Mouse (Mus musculus): Measurements from ENCODE around the gene Gm10097.

The Gm10097 gene

DNA sequence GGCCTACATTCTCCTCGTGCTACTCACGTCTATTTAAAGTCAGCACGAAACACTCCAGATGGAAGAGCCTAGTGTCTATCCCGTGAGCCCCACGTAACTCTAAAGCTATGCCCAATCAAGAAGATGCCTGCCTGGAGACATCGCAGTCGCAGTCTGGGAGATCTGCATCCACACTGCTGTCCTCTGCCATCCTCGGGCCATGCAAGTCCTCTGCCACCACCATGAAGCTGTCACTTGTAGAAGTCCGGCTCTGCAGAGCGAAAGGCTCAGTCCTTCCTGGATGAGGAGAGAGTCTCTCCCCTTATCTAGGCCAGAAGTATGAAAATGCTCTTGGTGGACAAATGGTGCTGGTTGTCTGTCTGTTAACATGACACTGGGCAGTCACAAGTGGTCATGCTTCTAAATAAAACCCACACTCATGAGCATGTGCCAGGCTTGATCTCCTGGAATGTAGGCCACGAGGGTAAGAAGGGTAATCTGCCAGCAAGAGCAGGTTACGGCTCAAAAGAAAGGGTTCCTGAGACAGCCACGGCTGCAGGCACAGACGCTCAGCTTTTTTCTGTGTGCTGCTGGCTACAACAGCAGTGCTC lies at the start of gene Gm10097:
Gm10097 (plus strand) TSS at position 517 of the 590 bp plus-strand sequence.
- DNase-seq (ENCODE audit: low read depth) = no peak

DNA sequence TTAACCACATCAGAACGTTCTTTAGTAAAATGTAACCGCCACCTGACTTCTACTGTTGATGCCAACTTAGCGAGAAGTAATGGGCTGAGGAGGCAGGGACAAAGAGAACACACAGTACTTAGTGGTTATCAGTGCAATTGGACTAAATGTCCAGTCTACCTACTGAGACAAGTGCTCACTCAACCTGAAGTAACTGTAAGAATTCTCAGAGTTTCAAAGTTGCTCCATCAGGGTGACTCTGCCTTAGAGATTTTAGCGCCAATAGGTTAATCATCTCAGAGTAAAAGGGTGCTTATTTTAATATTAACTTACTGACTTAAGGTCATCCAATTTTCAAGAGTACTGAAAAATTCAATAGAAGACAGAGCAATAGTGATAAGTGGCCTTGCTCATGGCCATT lies 43.1 kb upstream of the Gm10097 start:
- no peak for DNase-seq (ENCODE audit: low read depth)

DNA sequence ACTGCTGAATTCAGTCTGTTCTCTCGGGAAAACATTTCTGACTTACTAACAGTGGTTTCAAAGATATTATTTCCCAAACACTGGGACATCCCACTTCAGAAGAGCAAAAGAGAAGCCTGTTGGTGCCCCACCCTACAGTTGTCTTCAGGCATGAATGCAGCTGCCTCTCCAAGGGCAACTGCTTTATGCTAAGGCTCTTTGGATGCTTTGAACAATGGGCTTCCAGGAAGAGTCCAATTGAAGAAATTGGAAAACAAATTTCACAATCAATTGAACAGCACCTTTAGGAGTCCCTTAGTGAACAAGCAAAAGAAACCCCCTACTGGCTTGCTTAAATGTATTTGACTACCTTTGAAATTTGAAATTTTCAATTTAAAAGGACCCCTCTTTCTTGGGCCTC lies 41.8 kb upstream of the Gm10097 start:
- DNase-seq (ENCODE audit: low read depth) = no peak

DNA sequence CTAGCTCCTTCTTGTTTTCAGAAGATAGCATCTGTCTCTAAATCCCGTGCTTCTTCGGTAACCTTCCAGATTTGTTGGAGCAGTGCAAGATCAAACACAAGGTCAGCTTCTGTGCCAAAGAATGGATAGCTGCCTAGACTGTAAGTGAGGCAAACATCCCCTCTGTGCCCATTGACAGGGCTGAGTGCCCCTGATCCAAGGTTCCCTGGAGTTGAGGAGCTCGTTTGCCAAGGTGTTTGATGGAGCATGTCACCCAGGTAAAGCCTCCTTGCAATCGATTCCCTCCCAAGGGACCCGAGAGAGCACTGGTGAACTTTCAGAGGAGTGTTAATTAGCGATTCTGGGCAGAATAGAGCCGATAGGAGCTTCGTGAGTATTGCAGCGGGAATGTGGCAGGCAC lies 40.7 kb upstream of the Gm10097 start:
- no peak for DNase-seq (ENCODE audit: low read depth)

DNA sequence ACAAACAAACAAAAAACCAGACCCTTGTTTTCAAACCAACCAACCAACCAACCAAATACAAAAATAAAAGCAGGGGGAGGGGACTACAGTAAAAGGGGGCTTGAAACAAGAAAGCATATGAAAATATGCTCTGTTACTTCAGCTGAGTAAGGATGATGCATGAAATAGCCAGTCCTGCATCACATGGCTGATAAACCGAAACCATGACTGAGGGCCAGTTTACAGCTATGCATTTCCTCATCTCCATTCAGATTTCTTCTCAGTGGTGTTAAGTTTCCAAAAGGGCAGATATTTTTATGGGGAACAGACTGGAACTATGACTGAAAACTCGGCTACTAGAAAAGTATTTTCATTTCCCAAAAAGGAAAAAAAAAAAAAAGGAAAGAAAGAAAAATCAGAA lies 39.8 kb upstream of the Gm10097 start:
- no peak for DNase-seq (ENCODE audit: low read depth)

DNA sequence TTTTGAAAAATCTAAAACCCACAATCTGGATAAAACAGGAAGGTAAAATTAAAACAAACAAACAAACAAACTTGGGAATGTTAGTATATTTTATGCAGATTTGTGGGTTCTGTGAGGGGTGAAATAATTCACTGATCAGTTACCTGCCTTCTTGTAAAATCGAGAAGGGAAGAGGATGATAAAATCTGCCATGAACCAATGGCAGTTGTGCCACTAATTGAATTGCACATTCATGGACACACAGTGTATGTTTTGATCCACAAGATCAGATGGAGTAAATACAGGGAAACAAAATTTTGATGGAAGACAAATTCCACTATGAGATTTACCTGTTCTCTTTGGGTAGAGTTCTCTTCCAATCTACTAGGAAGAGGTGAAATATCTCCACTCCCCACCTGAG lies 39.1 kb upstream of the Gm10097 start:
- no peak for DNase-seq (ENCODE audit: low read depth)

DNA sequence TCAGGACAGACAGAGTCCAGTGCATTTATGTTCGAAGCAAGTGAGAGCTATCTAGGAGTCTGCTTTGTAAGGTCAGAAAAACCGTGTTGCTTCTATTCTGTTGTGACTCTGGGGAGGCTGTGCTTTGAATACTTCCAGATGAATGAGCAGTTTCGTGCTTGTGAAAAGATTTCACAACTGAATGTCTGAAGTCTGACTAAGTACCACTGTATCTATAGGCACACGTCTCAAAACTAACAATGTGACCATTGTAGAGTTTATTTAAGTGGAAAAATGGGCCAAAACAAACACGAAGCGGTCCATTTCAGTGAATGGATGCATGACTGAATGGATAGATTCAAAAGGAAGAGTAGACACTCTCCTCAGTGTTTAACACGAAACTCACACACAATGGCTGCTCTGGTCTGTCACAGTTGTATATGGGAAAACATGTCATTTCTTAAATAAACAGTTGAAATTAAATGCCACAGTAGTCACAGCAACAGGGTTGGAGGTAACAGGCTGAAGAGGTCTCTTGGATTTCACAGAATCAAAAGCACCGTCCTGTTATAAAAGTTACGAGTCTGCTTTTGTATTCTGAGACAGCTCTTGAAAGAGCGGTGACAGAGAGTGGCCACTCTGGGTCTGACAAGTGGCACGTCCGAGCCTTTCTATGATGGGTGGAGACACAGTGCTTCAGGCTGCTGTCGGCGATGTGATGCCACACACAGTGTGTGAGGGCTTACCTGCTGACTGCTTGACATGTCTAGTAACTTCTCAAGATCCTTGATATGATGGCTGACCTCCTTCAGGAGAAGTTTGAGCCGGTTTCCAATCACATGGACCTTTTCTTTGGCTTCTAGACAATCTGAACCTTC lies 36.6 kb upstream of the Gm10097 start:
- DNase-seq (ENCODE audit: low read depth) = no peak

DNA sequence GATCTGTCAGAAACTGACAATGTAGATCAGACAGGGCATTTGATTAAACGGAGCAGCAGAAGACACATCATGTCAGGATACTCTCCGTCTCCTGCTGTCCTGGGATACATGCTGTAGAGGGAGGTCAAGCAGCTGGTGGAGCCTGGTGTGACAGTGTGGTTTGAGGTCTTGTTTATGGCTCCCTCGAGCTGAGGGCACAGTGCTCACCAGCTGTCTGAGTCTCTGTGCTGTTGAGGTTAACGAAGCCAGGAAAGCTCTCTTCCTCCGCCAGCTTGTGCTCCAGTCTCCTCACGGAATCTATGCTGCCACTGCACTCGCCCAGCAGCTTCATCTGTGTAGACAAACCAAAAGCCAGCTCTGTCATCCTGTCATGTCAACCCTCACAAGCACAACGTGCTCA lies 27.7 kb upstream of the Gm10097 start:
- no peak for DNase-seq (ENCODE audit: low read depth)

DNA sequence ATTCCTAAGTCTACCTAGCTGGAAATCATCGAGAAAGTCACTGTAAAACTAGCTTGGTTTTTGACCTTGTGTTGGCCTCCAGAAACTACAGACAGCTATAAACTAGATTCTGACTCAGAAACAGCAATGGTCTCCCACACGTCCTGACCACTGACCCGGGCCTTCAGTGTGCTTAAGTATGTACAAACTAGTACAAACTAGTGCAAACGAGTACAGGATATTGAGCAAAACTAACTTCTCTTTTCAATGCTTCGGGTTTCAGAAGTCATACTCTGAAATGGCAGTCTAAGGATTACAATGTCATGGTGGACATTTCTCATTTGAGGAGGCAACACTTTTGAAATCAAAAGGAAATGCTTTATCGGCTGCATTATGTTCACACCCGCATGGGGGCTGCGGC lies 24.5 kb upstream of the Gm10097 start:
- no peak for DNase-seq (ENCODE audit: low read depth)

DNA sequence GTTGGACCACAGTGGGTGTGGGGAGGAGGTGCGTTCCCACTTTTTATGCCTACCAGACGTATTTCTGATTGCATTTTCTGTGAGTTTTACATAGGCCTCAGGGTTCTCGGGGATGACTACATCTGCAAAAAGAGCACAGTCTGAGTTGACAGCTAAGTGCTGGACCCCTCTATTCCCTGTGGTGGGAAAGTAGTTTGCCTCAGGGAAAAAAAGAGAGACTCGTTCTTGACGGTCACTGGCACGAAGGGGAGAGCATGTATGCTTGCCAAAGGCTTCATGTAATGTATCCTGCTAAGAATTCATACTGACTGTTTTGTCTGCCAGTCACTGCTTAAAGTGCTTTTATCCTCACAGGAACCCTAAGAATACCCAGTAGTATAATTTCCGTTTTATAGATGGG lies 23.8 kb upstream of the Gm10097 start:
- no peak for DNase-seq (ENCODE audit: low read depth)

DNA sequence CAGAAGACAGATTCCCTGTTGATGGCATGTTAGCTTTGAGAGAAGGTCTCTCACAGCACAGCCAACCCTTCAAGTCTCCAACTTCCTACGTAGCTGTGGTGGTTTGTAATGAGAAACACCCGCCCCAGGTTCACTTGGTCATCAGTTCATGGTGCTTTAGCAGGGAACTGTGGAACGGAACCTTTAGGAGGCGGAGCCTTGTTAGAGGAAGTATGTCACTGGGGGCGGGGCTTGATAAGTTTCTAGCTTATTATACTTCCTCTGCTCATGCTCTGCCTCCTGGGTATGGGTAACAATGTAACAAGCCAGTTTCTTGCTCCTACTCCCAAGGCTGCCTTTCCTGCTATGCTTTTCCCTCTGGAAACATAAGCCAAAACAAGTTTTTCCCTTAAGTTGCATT lies 23.3 kb upstream of the Gm10097 start:
- DNase-seq (ENCODE audit: low read depth) = no peak

DNA sequence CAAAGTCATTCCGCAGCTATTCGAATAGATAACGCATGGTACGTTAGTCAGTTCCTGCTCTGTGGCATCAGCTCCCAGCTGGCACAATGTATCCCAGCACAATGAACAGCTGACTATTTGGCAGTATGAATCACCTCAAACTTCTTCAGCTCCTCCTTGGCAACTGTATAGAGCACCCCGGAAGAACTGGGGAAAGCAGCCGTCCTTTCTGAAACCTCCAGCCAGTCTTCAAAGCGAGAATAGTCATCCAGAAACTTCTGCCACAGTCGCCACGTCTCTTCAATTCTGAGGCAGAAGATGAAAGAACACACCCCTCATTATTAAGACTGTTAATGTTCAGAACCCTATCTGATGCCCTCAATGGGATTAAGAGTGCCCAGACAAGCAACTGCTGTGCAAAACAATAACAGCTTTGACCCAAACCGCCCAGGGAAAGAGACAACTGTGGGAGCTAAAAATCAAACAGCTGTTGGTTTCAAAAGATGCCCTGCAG lies 12.7 kb upstream of the Gm10097 start:
- DNase-seq (ENCODE audit: low read depth) = no peak

DNA sequence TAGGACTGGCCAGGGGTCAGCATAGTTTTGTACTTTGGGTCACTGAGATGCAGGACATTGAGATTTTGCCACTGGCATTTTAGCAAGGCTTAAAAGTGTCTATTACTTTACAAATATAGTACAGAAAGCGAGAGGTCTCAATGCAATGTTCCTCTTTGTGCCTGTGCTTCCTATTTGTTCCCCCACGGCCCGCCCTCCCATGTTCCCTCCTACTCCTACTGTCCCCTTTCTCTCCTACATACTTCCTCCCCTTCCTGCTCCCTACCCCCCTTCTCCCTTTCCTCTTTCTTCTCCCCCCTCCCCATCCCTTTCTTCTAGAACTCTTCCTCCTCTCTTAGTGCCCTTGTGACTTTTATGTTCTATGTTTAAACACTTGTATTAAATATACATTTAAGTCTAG lies 12.1 kb upstream of the Gm10097 start:
- DNase-seq (ENCODE audit: low read depth) = no peak

DNA sequence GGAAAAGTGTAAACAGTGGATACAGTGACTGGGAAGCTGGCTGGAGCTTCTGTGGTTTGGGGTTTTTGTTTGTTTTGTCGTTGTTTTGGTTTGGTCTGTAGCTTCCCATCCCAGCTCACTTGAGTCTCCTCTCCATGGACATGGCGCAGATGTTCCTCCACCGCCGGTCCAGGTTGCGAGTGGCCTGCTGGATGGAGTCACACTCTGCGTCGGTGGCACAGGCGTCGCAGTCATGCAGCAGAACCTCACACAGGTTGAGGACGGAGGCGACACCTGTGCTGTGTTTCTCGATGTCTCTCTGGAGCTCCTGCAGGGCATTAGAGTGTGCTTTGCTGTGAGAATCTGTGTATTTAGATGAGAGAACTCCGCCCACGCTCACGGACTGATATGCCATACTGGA lies 11.3 kb upstream of the Gm10097 start:
- DNase-seq (ENCODE audit: low read depth) = no peak

DNA sequence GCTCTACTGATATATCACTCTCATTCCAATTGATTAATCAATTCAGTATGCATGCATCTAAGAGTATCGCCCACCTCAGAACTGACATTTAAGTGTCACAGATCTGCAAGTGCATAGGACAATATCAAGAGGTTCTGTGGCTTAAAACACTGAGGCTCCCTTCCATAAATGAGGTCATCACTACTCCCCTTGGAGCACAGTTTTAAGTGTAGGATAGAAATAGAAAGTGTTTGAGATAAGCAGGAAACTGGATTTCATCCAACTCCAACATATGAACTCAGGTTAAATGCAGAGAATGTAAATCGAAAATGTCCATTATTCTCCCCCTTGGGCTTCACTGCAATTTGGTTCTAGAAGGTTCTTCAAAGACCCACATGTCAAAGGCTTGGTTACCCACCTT lies 10.1 kb upstream of the Gm10097 start:
- DNase-seq (ENCODE audit: low read depth) = no peak

DNA sequence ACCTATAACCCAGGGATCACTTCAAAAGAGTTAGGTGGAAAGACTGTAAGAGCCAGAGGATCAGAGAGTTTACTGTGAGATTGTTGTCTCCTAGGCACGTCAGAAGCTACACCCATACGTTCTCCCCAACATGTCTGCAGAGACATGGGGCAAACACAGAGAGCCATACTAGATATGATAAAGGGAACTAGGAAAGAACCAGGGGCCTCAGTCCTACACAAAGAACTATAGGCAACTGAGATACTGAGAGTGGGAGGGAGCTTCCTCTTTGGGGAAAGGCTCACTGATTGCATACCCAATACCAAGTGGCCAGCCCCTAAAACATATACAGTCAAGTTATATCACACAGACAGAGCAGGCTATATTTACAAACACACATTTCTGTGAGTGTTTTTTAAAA lies 9.0 kb upstream of the Gm10097 start:
- DNase-seq (ENCODE audit: low read depth) = no peak

DNA sequence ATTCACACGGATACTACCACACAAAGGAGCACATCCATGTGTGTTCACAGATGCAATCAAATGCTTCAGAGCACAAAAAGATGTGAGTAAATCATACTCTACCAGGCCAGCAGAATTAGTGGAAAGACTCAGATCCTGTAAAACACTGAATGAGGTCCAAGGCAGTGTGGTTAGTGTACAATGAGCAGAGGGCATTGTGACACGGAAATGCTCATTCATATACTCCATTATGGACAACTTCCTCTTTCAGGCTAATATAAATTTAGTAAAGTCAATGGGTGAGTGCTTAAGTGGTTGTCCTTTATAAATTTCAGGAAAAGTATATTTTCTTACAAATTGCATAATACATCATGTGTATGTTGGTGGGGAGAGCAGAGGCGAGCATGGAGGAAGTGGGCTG lies 1.9 kb upstream of the Gm10097 start:
- DNase-seq (ENCODE audit: low read depth) = no peak

DNA sequence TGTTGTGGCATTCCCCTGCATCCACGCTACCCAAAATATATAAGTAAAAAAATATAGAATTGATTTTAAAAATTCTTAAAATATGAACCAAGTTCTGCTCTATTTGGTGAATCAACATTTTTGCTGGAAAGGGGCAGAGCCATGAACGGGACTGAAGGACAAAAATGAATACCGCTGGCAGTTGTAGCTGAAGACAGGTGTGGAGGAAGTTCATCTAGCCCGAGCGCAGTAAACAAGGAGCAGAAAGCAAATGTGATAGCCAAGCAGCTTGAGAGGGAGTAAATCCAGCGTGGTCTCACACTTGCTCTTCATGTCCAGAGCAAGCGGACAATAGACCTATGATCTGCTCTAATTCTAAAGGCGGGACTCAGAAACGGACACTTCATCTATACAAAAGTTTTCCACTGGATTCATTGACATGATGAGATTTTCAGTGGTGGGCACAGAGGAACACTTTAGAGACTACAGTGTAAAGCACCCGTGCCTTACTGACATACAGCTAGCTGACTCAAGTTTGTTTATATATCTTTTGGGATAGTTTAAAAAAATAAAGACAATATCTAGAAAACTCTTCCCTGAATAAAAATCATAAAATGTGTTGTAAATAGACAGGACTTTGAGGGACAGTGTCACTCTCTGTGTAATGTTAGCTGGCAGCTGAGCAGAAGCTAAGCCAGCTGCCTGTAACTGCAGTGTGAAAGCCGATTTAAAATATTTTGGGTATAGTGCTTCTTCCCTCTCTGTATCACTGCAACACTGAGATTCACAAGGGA lies 1.4 kb downstream of the Gm10097 start:
- DNase-seq (ENCODE audit: low read depth) = no peak

DNA sequence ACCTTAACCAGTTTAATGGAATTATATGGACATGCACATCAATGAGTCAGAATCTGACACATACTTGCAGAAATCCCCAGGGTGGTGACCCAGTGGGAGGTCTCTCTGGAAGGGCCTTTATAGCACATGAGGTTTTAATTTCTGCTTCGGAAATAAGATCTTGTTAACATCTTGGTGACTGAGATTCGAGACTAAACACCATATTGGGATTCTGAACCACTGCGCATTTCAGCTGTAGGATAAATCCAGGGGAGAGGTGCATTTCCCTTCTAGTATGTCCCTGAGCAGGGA lies 1.9 kb downstream of the Gm10097 start:
- no peak for DNase-seq (ENCODE audit: low read depth)

DNA sequence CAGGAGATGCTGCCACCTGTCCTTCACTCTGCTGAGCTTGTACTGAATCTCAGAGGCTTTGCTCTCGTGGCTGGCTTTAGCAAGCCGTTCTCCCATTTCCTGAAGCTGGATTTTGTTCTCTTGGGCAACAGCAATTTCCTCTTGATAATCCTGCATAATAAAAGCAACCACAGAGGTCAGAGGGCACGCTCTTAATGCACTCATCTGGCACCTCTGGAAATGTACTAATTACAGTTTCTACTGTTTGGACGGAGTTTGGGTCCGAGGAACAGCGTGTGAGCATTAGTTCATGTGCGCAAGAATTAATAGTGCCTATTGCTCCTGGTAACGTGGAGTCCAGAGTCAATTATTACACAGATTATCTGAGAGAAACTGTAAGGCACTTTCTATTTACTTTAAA lies 3.1 kb downstream of the Gm10097 start:
- DNase-seq (ENCODE audit: low read depth) = no peak

DNA sequence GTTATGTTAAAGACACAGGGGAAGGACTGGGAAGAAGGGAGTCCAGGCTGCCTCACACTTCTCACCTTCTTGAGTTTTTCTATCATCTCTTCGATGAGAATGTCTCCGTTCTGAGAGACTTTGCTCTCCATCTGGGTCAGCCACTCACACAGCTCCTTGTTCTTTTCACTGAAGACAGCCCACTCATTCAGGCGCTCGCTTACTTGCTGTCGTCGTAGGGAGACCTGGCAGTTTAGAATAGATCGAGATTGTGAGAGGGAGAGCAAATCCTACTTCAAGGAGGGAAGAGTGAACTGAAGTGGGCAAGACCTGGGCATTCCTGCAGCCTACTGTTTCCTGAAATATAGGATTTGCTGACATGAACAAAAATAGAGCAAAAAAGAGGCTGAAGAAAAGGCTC lies 6.7 kb downstream of the Gm10097 start:
- DNase-seq (ENCODE audit: low read depth) = no peak

DNA sequence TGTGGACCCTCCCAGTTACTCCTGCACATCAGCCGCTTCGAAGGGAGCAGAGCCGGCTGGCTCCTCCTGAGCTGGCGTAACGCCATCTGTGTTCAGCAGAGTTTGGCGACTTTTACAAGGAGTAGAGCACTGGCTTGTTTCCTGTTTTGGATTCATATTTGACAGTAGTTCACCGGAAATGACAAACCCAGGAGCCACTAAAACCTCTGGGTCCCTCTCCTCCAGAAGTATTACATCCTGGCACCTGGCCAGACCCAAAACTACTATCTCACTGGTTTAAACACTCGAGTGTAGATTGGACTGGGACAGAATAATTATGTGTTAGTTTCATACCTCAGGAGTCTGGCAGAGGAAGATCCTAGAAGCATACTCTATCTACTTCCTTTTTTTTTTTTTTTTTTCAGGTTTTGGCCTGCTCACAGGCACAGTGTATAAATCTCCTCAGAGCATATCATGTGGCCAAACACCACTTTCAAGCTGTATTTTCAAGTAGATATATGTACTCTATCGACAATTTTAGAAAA lies 11.0 kb downstream of the Gm10097 start:
- DNase-seq (ENCODE audit: low read depth) = peak; percentile 17

DNA sequence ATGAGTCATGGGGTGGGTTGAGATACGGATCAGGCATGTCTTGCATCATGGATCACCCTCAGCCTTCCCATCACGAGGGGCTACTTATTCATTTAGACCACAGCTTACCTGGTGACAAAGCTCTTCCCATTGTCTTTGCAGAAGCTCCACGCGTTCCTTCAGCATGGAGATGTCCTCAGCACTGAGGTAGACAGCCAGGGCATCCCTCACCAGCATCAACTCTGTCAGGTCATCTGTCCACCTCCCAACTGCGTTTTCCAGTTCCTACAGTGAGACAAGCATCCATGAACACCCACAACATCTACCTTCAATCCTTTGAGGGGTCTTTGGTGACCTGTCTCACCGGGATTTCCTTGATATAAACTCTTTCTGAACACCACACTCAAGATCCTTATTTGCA lies 14.7 kb downstream of the Gm10097 start:
- DNase-seq (ENCODE audit: low read depth) = no peak
